Mouse (Mus musculus): ENCODE results near the gene Chp2.
"Not testable (repeated sequence)": the region's sequence is repeated elsewhere in the genome, so short reads cannot be mapped to it uniquely, and the experiment has no call there.

Chp2 gene

GRCm38 (mm10) chr7:122242744-122243143 is 23.4 kb downstream of the Chp2 start:
- not testable (repeated sequence) for DNase-seq (ENCODE audit: low spot score)

GRCm38 (mm10) chr7:122244166-122244565 is 24.9 kb downstream of the Chp2 start:
- DNase-seq (ENCODE audit: low spot score), result no peak

GRCm38 (mm10) chr7:122244584-122244983 is 25.3 kb downstream of the Chp2 start:
- no peak for DNase-seq (ENCODE audit: low spot score)

- no peak for DNase-seq (ENCODE audit: low spot score)
Observed at GRCm38 (mm10) chr7:122245976-122246375, 26.7 kb downstream of the Chp2 start.

- no peak for DNase-seq (ENCODE audit: low spot score)
Observed at GRCm38 (mm10) chr7:122247254-122247864, 28.1 kb downstream of the Chp2 start.

GRCm38 (mm10) chr7:122249321-122249821 is 30.1 kb downstream of the Chp2 start:
- no peak for DNase-seq (ENCODE audit: low spot score)

GRCm38 (mm10) chr7:122251197-122252011 is 32.1 kb downstream of the Chp2 start:
- peak; percentile 44 for DNase-seq (ENCODE audit: low spot score)

GRCm38 (mm10) chr7:122256722-122257121 is 37.4 kb downstream of the Chp2 start:
- DNase-seq (ENCODE audit: low spot score), result no peak

GRCm38 (mm10) chr7:122258521-122258920 is 39.2 kb downstream of the Chp2 start:
- DNase-seq (ENCODE audit: low spot score), result no peak

- no peak for DNase-seq (ENCODE audit: low spot score)
Observed at GRCm38 (mm10) chr7:122260055-122260602, 40.8 kb downstream of the Chp2 start.

- no peak for DNase-seq (ENCODE audit: low spot score)
Observed at GRCm38 (mm10) chr7:122268983-122269486, 49.7 kb downstream of the Chp2 start.

GRCm38 (mm10) chr7:122272334-122272733 is 53.0 kb downstream of the Chp2 start:
- no peak for DNase-seq (ENCODE audit: low spot score)

Data from ovary, postnatal 10 days (tissue).